Mouse (Mus musculus): ENCODE data around the gene Gm10600. TPM values are rescaled to one million over a fixed set of nuclear protein-coding genes. Genes with fewer than 3 reads are reported as not detected.

Gm10600 gene
- not detected for polyA plus RNA-seq (2017; shearing (Covaris generic))

DNA sequence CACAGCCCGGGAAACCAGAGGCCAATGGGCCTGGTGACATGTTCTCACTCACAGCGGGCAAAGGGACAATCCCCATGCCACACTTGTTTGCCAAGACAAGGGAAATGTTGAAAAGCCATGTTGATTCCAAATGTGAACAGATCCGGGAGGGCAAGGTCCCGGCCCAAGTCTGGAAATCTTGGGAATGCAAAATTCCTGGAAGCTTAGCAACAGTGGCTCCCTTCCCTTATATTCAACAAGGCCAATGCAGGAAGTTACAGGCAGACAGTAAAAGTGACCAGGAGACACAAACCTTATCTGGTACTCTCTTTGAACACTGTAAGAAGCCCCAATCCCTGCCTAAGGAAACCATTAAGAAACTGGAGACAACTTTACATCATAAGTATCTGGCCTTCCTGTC is at the start of gene Gm10600:
Gene Gm10600 (plus strand): TSS at position 301 of the 400 bp plus-strand sequence.

DNA sequence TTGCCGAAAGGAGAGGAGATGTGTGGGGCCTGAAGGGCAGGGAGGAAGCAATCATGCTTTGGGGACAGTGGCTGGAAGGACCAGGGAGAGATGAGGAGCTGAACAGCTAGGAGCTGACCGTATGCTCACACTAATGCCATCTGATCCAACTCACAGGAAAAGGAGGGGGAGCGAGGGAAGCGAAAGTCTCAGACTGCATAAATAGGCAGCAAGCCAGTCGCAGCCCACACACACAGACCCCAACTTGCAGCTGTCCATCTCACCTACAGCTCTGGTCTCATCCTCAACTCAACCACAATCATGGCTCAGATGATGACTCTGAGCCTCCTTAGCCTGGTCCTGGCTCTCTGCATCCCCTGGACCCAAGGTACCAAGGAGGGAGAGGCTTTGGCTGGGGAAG is 15.0 kb downstream of the Gm10600 start, which contains the start of gene Ccl21b:
Gene Ccl21b (plus strand): TSS at position 301 of the 400 bp plus-strand sequence.

Other genes with a start within 250 kb of the Gm10600 start
- gene Gm21093, start 205.9 kb upstream of the Gm10600 start, polyA plus RNA-seq (2017; shearing (Covaris generic)) = not detected
- gene Gm3893, start 149.4 kb upstream of the Gm10600 start, polyA plus RNA-seq (2017; shearing (Covaris generic)) = not detected
- gene Gm13304, start 125.8 kb upstream of the Gm10600 start, polyA plus RNA-seq (2017; shearing (Covaris generic)) = under 1 TPM in 1 of 2 experiments, not detected in 1; 0.49 TPM
- gene Gm13306, start 87.2 kb upstream of the Gm10600 start, polyA plus RNA-seq (2017; shearing (Covaris generic)) = not detected
- not detected for gene Gm13305, start 72.0 kb upstream of the Gm10600 start, polyA plus RNA-seq (2017; shearing (Covaris generic))
- not detected for gene Ccl21b, start 15.1 kb downstream of the Gm10600 start, polyA plus RNA-seq (2017; shearing (Covaris generic))
- gene Gm21953, start 53.6 kb downstream of the Gm10600 start, polyA plus RNA-seq (2017; shearing (Covaris generic)) = 1 to 10 TPM in 1 of 2 experiments, not detected in 1; 1.0 TPM
- gene Fam205a3, start 77.7 kb downstream of the Gm10600 start, polyA plus RNA-seq (2017; shearing (Covaris generic)) = not detected
- gene Gm21586, start 198.7 kb downstream of the Gm10600 start, polyA plus RNA-seq (2017; shearing (Covaris generic)) = 1 to 10 TPM in 1 of 2 experiments, not detected in 1; 1.0 TPM
- not detected for gene Gm2163, start 226.1 kb downstream of the Gm10600 start, polyA plus RNA-seq (2017; shearing (Covaris generic))